Mouse (Mus musculus) B cell, adult 2 months (primary cell): ENCODE results near the gene Zer1.

Source experiments
- DNase-seq, 2 experiments: peaks; one replicate each; pipeline ENCODE4 v3.0.0; 2022

The Zer1 gene

GRCm38 (mm10) chr2:30048699-30049388 lies 75.5 kb downstream of the Zer1 start, which contains the start of gene Wdr34:
TSS of gene Wdr34 (minus strand) at chr2:30048881.
- DNase-seq, result peak; percentile 98

GRCm38 (mm10) chr2:30048101-30048501 lies 76.3 kb downstream of the Zer1 start:
- DNase-seq, result peak; percentile 41 to 46
